Mouse (Mus musculus) hindbrain, embryonic 15.5 days (tissue): ENCODE measurements around the gene Khsrp. TPM values are rescaled to one million over a fixed set of nuclear protein-coding genes. Genes with fewer than 3 reads are reported as not detected.
"Not testable (repeated sequence)": the region's sequence is repeated elsewhere in the genome, so short reads cannot be mapped to it uniquely, and the experiment has no call there.

Experiments
- ATAC-seq: fragments of 200-750 bp; cut with Nextera tagmentation; 2 replicates; pipeline ENCODE4 v1.8.0; 2017; ENCODE audit warnings: low read depth, moderate number of reproducible peaks, moderate TSS enrichment; ENCODE audit not compliant: low FRiP score
- H3K27ac ChIP-seq: fragments of 300-500 bp; sonication (generic); replicated peaks from 2 replicates; pipeline ENCODE4 v1.5.1; 2015; ENCODE audit warnings: mild to moderate bottlenecking, inconsistent platforms
- H3K27me3 ChIP-seq: fragments of 300-500 bp; sonication (generic); 2 replicates; pipeline ENCODE4 v1.6.1; 2015; ENCODE audit warnings: control low read depth, inconsistent platforms
- H3K36me3 ChIP-seq: fragments of 300-500 bp; sonication (generic); 2 replicates; pipeline ENCODE4 v1.6.1; 2015; ENCODE audit warnings: control low read depth, inconsistent platforms
- H3K4me1 ChIP-seq: fragments of 300-500 bp; sonication (generic); replicated peaks from 2 replicates; pipeline ENCODE4 v1.6.1; 2015; ENCODE audit warnings: control low read depth, inconsistent platforms
- H3K4me2 ChIP-seq: fragments of 300-500 bp; sonication (generic); 2 replicates; pipeline ENCODE4 v1.6.1; 2015; ENCODE audit warnings: moderate library complexity, mild to moderate bottlenecking, inconsistent platforms
- H3K4me3 ChIP-seq: fragments of 300-500 bp; sonication (generic); 2 replicates; pipeline ENCODE4 v1.5.1; 2015; ENCODE audit warnings: mild to moderate bottlenecking, inconsistent platforms
- H3K9ac ChIP-seq: fragments of 300-500 bp; sonication (generic); 2 replicates; pipeline ENCODE4 v1.6.1; 2015; ENCODE audit warnings: inconsistent platforms
- H3K9me3 ChIP-seq: fragments of 300-500 bp; sonication (generic); 2 replicates; pipeline ENCODE4 v1.6.1; 2016; ENCODE audit warnings: control low read depth, inconsistent platforms
- WGBS: fragments of 180-500 bp; shearing (Covaris S2); methylation state at CpG from one replicate; pipeline ENCODE4 v1.1.7; 2015; 5-methylcytosine and 5-hydroxymethylcytosine counted together
- polyA plus RNA-seq: library from polyadenylated mRNA; unstranded; fragments of >200 nt; fragmentation: Nextera tagmentation; extraction: Ambion mirVana; gene quantifications from 2 replicates; pipeline ENCODE4 v1.2.1, GENCODE M21; 2015

The Khsrp gene
- polyA plus RNA-seq, 1 experiment from 2014 or later = 31.2 TPM

GRCm38 (mm10) chr17:57059486-57059977 lies 28.2 kb upstream of the Khsrp start, which contains the start of gene Slc25a23:
Slc25a23 (minus strand) TSS chr17:57059863.
- Histone ChIP-seq H3K4me3 (peak within 1 kb of the TSS; percentile 94), H3K4me2 (peak within 1 kb of the TSS; percentile 72), H3K27me3 (peaks cover 25% of the 10 kb centered on the region), H3K9me3 (no peaks in the 10 kb centered on the region), H3K4me1 (peaks cover 32% of the 10 kb centered on the region), H3K27ac (peak within 1 kb of the TSS; percentile 91), H3K36me3 (peaks cover 8% of the 10 kb centered on the region), H3K9ac (peak within 1 kb of the TSS; percentile 86)
- under 1% methylated on average over 32 of the region's 45 CpGs for WGBS
- peak; percentile 77 for ATAC-seq

- peak; percentile 9 for ATAC-seq
- peaks cover 32% of the 10 kb centered on the region for H3K4me1 ChIP-seq
- 0% methylated on average over 17 of the region's 22 CpGs for WGBS
- peak within 1 kb of the TSS; percentile 86 for H3K9ac ChIP-seq
- peak within 1 kb of the TSS; percentile 91 for H3K27ac ChIP-seq
- H3K36me3 ChIP-seq = peaks cover 8% of the 10 kb centered on the region
- H3K27me3 ChIP-seq = peaks cover 21% of the 10 kb centered on the region
- H3K4me2 ChIP-seq = peak within 1 kb of the TSS; percentile 72
- H3K4me3 ChIP-seq = peak within 1 kb of the TSS; percentile 94
- no peaks in the 10 kb centered on the region for H3K9me3 ChIP-seq
Observed at GRCm38 (mm10) chr17:57058891-57059485, 27.7 kb upstream of the Khsrp start, which contains the start of gene Crb3. Crb3 (plus strand) TSS chr17:57059105.

- no peak overlapping the region for H3K4me2 ChIP-seq
- no peak for ATAC-seq
- no peak overlapping the region for H3K9ac ChIP-seq
- WGBS = 92% methylated on average over 3 of the region's 3 CpGs
- H3K4me3 ChIP-seq = no peak overlapping the region
- peaks cover 20% of the 10 kb centered on the region for H3K4me1 ChIP-seq
- peaks cover 33% of the 10 kb centered on the region for H3K36me3 ChIP-seq
- H3K27me3 ChIP-seq = no peaks in the 10 kb centered on the region
- H3K9me3 ChIP-seq = no peaks in the 10 kb centered on the region
- no peak overlapping the region for H3K27ac ChIP-seq
Observed at GRCm38 (mm10) chr17:57056246-57056645, 24.9 kb upstream of the Khsrp start.

GRCm38 (mm10) chr17:57051679-57052078 lies 20.4 kb upstream of the Khsrp start:
- not testable (repeated sequence) for H3K9ac ChIP-seq, H3K4me2 ChIP-seq, H3K27ac ChIP-seq, H3K9me3 ChIP-seq, H3K27me3 ChIP-seq, H3K4me3 ChIP-seq, ATAC-seq, H3K4me1 ChIP-seq
- H3K36me3 ChIP-seq = peaks cover 53% of the 10 kb centered on the region
- 88% methylated on average over 4 of the region's 4 CpGs for WGBS

- Histone ChIP-seq H3K27me3 (no peaks in the 10 kb centered on the region), H3K4me3 (no peak overlapping the region), H3K36me3 (peaks cover 61% of the 10 kb centered on the region), H3K9me3 (no peaks in the 10 kb centered on the region), H3K4me1 (no peaks in the 10 kb centered on the region), H3K9ac (no peak overlapping the region), H3K27ac (no peak overlapping the region), H3K4me2 (no peak overlapping the region)
- 95% methylated on average over 3 of the region's 3 CpGs for WGBS
- no peak for ATAC-seq
Observed at GRCm38 (mm10) chr17:57048816-57049215, 17.5 kb upstream of the Khsrp start.

GRCm38 (mm10) chr17:57047406-57047805 lies 16.1 kb upstream of the Khsrp start:
- no peak for ATAC-seq
- WGBS = 50% methylated on average over 5 of the region's 5 CpGs
- Histone ChIP-seq H3K4me1 (no peaks in the 10 kb centered on the region), H3K27ac (no peak overlapping the region), H3K9ac (no peak overlapping the region), H3K27me3 (no peaks in the 10 kb centered on the region), H3K9me3 (no peaks in the 10 kb centered on the region), H3K36me3 (peaks cover 48% of the 10 kb centered on the region), H3K4me2 (no peak overlapping the region), H3K4me3 (no peak overlapping the region)

GRCm38 (mm10) chr17:57041554-57041953 lies 10.2 kb upstream of the Khsrp start, which contains the start of gene Slc25a41:
Slc25a41 (minus strand) TSS chr17:57041654.
- no peak within 1 kb of the TSS for H3K9ac ChIP-seq
- no peak within 1 kb of the TSS for H3K4me2 ChIP-seq
- H3K36me3 ChIP-seq = peaks cover 17% of the 10 kb centered on the region; the same call in 1 of the 2 replicates
- ATAC-seq = no peak
- no peaks in the 10 kb centered on the region for H3K9me3 ChIP-seq
- no peak within 1 kb of the TSS for H3K27ac ChIP-seq
- H3K4me1 ChIP-seq = no peaks in the 10 kb centered on the region
- H3K27me3 ChIP-seq = no peaks in the 10 kb centered on the region
- WGBS = 76% methylated on average over 8 of the region's 8 CpGs
- no peak within 1 kb of the TSS for H3K4me3 ChIP-seq

- 47% methylated on average over 8 of the region's 8 CpGs for WGBS
- Histone ChIP-seq H3K27me3 (no peaks in the 10 kb centered on the region), H3K4me1 (no peaks in the 10 kb centered on the region), H3K4me3 (no peak overlapping the region), H3K4me2 (no peak overlapping the region), H3K27ac (no peak overlapping the region), H3K36me3 (no peaks in the 10 kb centered on the region), H3K9me3 (no peaks in the 10 kb centered on the region), H3K9ac (no peak overlapping the region)
- no peak for ATAC-seq
Observed at GRCm38 (mm10) chr17:57038978-57039377, 7.7 kb upstream of the Khsrp start.

GRCm38 (mm10) chr17:57032854-57033253 lies 1.5 kb upstream of the Khsrp start:
- H3K4me2 ChIP-seq = peak overlapping the region; percentile 65; the same call in 1 of the 2 replicates
- peaks cover 29% of the 10 kb centered on the region for H3K4me1 ChIP-seq
- WGBS = 90% methylated on average over 4 of the region's 4 CpGs
- 0 out of 2 replicates have a peak overlapping the region, but pooled peaks have one; percentile 86 for H3K27ac ChIP-seq
- H3K36me3 ChIP-seq = peaks cover 4% of the 10 kb centered on the region
- no peaks in the 10 kb centered on the region for H3K9me3 ChIP-seq
- H3K27me3 ChIP-seq = no peaks in the 10 kb centered on the region
- no peak overlapping the region; the same call in 1 of the 2 replicates for H3K4me3 ChIP-seq
- ATAC-seq = no peak
- H3K9ac ChIP-seq = no peak overlapping the region

- peak; percentile 99 for ATAC-seq
- WGBS = under 1% methylated on average over 38 of the region's 38 CpGs
Observed at GRCm38 (mm10) chr17:57031661-57032420, 519 bp upstream of the Khsrp start.

GRCm38 (mm10) chr17:57029691-57030090 lies 1.6 kb downstream of the Khsrp start:
- Histone ChIP-seq H3K9ac (peak overlapping the region; percentile 97), H3K27me3 (no peaks in the 10 kb centered on the region), H3K4me3 (peak overlapping the region; percentile 85), H3K4me1 (peaks cover 29% of the 10 kb centered on the region), H3K4me2 (peak overlapping the region; percentile 75), H3K9me3 (no peaks in the 10 kb centered on the region), H3K36me3 (peaks cover 36% of the 10 kb centered on the region), H3K27ac (no peak overlapping the region)
- 51% methylated on average over 8 of the region's 8 CpGs for WGBS
- no peak for ATAC-seq

More at GRCm38 (mm10) chr17:57031661-57032420, 519 bp upstream of the Khsrp start:
- H3K9ac ChIP-seq = peak overlapping the region; percentile 22; the same call in 1 of the 2 replicates
- H3K27ac ChIP-seq = peak overlapping the region; percentile 86
- peaks cover 14% of the 10 kb centered on the region for H3K36me3 ChIP-seq
- H3K4me3 ChIP-seq = peak overlapping the region; percentile 85
- peak overlapping the region; percentile 65 for H3K4me2 ChIP-seq
- no peaks in the 10 kb centered on the region for H3K9me3 ChIP-seq
- H3K27me3 ChIP-seq = no peaks in the 10 kb centered on the region
- H3K4me1 ChIP-seq = peaks cover 29% of the 10 kb centered on the region

GRCm38 (mm10) chr17:57027471-57027870 lies 3.9 kb downstream of the Khsrp start:
- 91% methylated on average over 4 of the region's 4 CpGs for WGBS
- no peaks in the 10 kb centered on the region for H3K27me3 ChIP-seq
- peaks cover 24% of the 10 kb centered on the region for H3K4me1 ChIP-seq
- no peaks in the 10 kb centered on the region for H3K9me3 ChIP-seq
- ATAC-seq = no peak
- peaks cover 58% of the 10 kb centered on the region for H3K36me3 ChIP-seq
- no peak overlapping the region for H3K27ac ChIP-seq
- H3K4me2 ChIP-seq = no peak overlapping the region
- H3K4me3 ChIP-seq = no peak overlapping the region
- H3K9ac ChIP-seq = no peak overlapping the region
